Mouse (Mus musculus): ENCODE data around the gene Rexo5.

GRCm38 (mm10) chr7:119859476-119859875 is 65.7 kb downstream of the Rexo5 start:
- TF ChIP-seq CTCF (IDR thresholded peaks at IDR 0.05; ENCODE audit: borderline replicate concordance, extremely low read depth, insufficient read depth, insufficient read length) (no peak; the same call in 1 of the 2 replicates), POLR2A (IDR thresholded peaks at IDR 0.05; ENCODE audit: borderline replicate concordance, extremely low read depth, insufficient read depth, insufficient read length, poor library complexity, severe bottlenecking) (no peak)
